Mouse (Mus musculus) heart, postnatal 14 days (tissue): Measurements from ENCODE around the gene Ercc4. TPM values are rescaled to one million over a fixed set of nuclear protein-coding genes. Genes with fewer than 3 reads are reported as not detected.

Experiments
- DNase-seq, 2 experiments: peaks; one replicate each; pipeline ENCODE4 v3.0.0; 2021 to 2022
- intact Hi-C: fragments of 180-260 bp; cut with DNase I; formaldehyde crosslinking; loops from one replicate; pipeline ENCODE4 v1.15.1; 2025
- total RNA-seq, 2 experiments: library from RNA; stranded (reverse); gene quantifications; 2 replicates each; pipeline ENCODE4 v1.2.3; 2021

Gene Ercc4
- total RNA-seq, 2 experiments from 2014 or later = 7.9 to 8.7 TPM

DNA sequence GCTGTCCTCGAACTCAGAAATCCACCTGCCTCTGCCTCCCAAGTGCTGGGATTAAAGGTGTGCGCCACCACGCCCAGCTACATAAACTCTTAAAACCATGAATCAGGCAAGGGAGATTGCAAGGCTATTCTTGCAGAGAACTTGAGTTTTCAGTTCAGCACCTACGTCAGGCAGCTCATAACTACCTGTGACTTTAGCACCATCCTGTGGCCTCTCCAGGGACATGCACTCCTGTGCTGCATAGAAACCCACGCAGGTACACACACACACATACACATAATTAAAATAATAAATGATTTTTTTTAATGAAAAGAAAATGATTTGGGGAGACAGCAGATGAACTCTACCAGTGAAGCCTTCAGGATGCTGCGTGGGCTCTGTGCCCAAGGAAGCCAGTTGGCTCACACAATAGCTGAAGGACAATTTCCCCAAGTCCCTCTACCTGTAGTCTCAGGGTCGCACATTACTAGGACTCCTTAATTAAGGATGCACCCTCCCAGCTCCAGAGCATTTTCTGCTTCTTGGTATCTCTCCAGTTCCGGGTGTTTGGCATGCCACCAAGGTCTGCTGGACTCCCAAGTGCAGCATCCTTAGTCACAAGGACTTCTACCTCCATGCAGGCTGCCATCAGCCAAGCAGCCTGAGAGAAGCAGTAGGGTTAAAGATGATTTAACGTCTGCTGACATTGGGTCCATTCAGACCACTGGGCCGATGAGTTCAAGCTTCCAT, 35.4 kb downstream of the Ercc4 start:
- intact Hi-C loops = no loop called here
- DNase-seq = no peak

DNA sequence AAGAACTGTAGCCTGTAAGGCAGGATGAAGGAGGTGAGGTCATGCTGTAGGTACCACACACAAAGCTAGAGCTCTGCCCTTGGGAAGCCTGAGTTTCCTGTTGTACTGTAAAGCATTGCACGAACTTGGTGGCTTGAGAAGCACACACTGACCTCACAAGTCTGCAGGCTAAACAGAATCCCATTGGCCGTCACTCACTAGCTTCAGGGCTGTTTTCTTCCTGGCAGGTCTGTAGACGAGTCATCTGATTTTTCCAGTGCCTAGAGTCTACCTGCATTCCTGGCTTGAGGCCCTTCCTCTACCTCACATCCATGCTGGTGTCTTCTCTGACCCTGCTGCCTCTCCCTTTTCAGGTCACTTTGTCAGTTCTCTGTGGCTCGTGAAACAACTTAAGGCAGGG, 36.7 kb downstream of the Ercc4 start:
- intact Hi-C loops = no loop called here
- DNase-seq = no peak

DNA sequence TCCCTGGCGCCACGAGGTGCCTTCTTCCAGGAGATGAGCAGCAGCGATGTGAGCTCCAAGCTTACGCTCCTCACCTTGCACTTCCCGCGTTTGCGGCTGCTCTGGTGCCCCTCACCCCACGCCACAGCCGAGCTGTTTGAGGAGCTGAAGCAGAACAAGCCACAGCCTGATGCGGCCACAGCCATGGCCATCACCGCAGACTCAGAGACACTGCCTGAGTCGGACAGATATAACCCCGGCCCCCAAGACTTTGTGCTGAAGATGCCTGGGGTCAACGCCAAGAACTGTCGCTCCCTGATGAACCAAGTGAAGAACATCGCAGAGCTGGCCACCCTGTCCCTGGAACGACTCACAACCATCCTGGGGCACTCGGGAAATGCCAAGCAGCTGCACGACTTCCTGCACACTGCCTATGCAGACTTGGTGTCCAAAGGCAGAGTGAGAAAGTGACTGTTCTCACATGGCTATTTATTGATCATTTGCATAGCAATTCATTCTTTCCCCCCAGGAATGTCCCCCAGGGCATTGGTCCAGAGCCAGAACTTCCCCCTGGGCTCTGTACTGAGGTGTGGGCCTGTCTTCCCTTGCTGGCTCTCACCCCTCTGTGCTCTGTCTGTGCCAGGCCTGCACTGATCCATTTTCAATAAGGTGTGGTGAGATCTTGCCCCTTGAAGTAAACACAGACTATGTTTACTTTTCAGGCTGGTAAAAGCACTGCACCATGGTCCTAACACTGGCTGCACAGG, 38.5 kb downstream of the Ercc4 start:
- intact Hi-C loops = no loop called here
- no peak for DNase-seq

DNA sequence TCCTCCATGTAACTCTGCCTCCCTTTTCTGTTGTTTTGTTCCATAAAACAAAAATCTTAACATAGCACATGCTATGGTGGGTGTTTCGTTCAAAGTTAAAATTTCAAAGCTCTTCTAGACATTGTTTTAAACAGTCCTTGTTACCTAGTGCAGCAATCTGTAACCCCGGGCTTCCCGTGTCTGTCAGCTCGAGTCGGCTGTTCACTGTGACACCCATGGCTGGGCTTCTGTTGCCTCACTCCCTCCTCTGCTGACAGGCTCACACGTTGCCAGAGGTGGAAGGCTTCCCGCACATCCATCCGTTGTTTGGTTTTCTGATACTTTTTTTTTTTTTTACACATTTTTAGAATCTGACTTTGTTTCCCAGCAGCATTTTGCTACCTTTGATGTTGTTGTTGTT, 40.5 kb downstream of the Ercc4 start:
- intact Hi-C loops = loop anchor here (2.0 kb wide), 1 partner anchor 27 kb away; no protein-coding TSS in a partner anchor
- no peak for DNase-seq

DNA sequence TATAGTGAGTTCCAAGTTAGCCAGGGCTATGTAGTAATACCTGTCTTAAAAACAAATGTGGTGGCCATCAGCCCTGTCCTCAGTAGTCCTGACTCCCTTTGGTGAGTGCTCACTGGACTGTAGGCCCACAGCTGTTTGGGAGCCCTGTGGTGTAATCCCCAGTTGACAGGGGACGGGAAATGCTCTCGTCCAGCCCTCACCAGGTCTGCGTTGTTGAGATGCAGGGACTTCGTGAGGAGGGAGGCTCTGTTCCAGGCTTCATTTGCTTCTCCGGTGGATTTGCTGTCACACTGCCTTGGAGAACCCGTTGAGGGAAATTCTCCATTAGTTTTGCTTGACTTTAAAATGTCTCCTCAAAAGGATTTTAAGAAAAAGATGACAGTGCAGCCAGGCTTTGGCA, 41.3 kb downstream of the Ercc4 start:
- intact Hi-C loops = loop anchor here (2.0 kb wide), 1 partner anchor 28 kb away; no protein-coding TSS in a partner anchor
- DNase-seq = no peak

DNA sequence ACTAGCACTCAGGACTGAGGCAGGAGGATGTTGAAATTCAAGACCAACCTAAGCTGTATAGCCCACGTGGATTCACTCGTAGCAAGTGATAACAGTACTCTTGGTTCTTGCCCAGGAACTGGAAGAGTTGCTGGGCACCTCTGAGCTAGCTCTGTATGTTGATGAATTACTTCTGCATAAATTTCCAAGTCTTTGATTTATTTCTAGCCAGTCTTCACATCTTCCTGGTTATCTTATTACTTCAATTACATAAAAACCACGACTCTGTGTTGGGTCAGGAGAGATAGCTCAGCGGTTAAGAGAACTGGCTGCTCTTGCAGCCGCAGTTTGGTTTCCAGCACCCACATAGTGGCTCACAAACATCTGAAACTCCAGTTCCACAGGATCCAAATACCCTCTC, 43.0 kb downstream of the Ercc4 start:
- DNase-seq = no peak
- intact Hi-C loops = no loop called here

DNA sequence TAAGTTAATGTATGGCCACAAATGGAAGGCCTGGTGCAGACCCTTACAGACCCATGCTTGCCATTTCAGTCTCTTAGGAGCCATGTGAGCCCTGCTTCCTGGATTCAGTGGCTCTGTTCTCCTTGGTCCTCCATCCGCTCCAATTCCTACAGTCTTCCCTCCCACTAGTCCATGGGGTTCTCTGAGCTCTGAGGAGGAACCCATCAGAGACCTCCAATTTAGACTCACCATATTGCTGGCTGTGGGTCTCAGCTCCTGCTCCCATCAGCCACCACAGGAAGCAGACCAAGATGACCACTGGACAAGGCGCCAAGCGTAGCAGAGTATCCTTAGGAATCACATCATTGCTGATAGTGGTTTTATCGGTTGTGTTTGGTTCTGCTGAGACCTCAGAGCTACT, 43.7 kb downstream of the Ercc4 start:
- no peak for DNase-seq
- intact Hi-C loops = no loop called here

DNA sequence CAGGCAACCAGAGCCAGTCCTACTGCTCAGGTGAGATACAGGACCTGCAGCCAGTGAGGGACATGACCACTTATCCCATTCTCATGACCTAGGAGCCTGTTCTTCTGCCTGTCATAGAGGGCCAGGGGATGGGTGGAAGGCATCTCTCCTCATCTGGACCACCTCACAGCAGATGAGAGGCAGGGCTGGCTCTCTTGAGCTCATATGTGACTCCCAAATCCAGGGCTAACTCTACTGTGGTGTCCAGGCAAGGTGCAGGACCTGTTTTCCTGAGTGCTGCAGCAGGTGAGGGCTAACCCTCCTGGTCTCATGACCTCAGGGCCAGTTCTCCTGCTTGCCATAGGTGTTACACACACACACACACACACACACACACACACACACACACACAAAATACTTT, 44.9 kb downstream of the Ercc4 start:
- intact Hi-C loops = no loop called here
- no peak for DNase-seq

DNA sequence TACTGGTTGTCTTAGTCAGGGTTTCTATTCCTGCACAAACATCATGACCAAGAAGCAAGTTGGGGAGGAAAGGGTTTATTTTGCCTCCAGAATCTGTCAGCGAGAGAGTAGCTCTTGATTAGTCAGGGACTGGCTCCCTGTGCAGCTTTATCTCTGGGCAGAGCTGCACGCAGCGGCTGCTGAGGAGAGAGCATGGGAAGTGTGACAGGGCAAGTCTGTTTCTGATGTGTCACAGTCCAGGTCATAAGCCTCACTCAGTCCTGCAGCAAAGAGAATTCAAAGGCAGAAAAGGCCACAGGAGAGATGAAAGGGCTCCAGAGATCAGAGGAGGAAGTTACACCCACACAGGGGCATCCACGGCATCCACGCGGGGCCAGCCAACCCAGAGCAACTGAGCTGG, 47.8 kb downstream of the Ercc4 start:
- peak; percentile 30 to 49 for DNase-seq
- intact Hi-C loops = no loop called here

DNA sequence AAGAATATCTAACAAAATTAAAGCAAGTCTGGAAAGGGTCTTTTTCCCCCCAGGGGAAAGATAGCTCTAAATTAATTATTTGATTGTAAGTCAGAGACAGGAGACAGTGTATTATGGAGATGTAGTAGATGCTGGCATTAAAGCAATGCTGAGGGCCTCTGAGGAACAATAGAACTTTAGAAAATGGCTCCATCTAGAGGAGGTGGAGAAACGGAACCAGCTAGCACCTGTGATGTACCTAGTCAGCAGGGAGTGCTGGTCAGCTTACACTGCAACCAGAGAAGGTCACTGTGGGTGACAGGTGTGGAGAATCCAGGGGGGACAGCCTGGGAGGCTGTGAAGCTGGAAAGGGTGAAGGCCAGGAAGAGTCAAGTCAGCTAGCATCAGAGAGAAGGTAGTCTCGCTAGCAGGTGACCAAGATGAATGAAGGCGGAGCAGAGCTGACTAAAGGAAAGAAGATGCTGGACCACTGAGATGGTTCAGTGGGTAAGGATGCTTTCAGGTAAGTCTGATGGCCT, 48.7 kb downstream of the Ercc4 start:
- DNase-seq = no peak
- intact Hi-C loops = no loop called here

DNA sequence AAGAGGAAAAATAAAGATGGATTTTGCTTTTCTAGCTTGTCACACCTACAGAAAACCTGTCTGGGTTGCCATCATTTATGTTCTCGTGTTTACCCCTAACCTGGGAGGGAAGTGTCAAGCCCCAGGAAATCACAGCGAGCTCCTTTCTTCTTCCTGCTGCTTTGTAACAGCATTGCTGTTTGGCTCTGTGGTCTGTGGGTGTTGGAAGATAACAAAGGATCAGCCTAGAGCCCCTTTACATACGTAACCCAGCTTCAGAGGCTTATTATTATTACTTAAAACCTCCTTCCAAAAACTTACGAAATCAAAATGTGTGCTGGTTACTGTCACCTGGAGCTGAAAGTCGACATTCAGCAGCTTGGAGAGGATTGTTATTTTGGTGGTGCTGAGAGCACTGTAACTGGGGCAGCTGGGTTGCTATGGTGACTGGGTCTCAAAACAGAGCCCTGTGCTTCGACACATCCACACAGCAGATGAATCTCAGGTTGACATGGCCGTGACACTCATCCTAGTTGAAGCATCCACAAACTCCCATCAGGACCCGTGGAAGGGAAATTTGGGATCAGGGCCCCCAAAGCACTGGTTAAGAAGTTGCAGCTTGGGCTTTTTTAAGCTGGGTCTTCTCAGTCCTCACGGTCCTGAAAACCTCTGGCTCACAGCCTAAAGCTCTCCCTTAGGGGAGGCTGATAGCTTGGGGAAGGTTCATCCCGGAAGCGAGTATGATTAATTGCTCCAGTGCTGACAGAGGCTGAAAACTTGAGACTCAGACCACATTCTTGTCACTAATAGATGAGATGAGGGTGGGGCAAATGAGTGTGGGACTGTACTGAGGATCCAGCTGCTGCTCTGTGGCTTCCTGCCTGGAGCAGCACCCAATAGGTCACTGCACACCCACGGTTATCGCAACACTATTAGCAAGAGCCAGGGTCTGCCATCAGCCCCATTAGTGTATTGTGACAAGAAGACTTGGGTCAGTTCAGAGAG, 49.7 kb downstream of the Ercc4 start:
- intact Hi-C loops = no loop called here
- DNase-seq = peak; percentile 52 to 74

DNA sequence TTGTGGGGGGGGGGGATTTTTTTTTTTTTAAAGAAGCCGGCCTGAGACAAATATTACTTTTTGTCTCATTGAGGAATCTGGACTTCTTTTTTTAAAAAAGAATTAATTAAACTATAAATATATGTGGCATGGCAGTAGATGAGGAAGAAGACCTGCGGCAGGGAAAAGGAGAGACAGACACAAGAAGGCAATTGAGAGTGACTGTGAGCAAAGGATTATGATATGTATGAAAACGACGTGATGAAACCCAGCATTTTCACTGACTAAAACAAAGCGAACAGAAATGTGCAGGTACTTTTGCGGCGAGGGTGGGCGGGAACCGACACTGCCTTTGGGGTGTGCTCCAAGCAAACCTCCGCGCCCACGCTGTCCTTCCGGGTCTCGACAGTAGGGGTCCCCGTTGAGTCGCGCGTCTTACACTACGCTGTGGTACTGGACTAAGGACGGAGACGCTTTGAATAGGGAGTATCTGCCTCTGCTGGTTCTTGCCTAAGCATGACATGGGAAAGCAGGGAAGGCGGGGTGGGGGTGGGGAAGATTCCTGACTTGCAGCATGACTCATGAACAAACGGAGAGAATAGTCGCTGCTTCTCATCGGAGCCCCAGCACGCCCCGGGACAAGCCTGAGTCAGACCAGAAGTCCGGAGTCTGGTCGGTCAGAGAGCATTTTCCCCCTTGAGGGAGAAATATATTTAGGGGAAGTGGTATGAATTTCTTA, 50.6 kb downstream of the Ercc4 start:
- DNase-seq = peak; percentile 93 to 97
- intact Hi-C loops = loop anchor here (1.0 to 5.0 kb wide), 5 partner anchors 27 to 250 kb away; no protein-coding TSS in a partner anchor

DNA sequence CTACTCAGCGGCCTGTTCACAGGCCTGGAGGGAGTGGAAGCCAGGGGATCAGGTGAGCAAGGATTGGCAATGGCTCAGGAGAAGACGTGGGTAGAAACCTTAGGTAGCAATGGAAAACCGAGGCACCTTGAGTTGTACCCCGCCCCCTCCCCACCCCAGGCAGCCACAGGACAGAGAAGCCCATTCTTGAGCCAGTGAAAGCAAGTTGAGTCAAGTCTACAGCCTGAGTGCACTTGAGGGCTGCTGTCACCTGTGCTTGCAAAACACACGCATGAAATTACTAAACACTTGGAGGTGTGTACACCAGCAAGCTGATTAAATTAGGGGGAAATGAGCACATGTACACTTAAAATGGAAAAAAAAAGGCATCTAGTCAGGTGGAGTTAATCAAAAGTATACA, 52.0 kb downstream of the Ercc4 start:
- intact Hi-C loops = loop anchor here (2.0 to 5.0 kb wide), 3 partner anchors 25 to 197 kb away; no protein-coding TSS in a partner anchor
- DNase-seq = no peak

DNA sequence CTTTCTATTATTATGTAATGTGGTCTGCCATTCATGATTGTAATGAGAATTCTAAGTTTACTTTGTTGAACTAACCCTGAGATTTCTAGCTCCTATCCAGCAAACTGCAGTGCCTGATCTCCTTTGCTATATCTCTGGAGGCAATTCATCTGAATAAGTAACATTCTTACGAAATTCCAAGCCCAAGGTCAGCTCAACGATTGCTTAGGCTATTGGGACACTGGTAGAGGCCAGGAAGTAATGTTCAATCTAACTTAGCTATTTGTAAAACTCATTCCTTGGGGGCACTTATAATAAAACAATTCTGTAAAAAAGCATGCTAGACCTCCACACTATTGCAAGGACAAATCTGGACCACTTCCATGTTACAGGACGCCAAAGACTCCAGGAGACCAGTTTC, 58.2 kb downstream of the Ercc4 start:
- intact Hi-C loops = no loop called here

DNA sequence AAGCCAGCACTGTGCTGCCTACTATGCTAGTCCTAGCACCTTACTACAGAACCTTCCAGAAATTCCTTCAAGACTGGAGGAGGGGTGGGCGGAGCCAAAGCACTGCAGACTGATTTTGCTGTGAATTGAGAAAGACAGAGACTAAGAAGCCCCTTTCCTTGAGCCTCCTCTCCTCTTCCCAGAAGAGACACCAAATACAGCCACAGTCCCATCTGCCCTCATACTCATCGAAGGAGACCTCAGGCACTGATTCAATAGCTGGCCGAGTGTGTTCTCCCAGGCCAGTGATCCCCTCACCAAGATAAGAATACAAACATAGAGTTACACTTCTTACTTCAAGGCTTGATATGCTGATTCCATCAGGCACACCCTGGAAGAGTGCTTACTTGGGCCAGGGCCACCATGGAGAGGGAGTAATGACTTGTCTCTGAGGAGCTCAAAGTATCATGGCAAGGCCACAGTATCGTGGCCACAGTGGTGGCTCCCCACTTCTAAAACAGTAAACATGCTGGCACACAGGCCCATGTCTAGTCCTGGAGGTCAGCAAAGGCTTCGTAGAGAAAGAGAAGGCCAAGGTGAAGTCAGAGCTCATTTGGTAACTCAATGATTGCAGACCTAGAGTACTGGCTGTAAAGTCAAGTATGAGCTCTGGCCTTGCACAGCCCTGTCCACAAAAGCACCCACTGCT, 63.7 kb downstream of the Ercc4 start:
- intact Hi-C loops = no loop called here

More for the DNA sequence above, 58.2 kb downstream of the Ercc4 start:
- DNase-seq = no peak

DNA sequence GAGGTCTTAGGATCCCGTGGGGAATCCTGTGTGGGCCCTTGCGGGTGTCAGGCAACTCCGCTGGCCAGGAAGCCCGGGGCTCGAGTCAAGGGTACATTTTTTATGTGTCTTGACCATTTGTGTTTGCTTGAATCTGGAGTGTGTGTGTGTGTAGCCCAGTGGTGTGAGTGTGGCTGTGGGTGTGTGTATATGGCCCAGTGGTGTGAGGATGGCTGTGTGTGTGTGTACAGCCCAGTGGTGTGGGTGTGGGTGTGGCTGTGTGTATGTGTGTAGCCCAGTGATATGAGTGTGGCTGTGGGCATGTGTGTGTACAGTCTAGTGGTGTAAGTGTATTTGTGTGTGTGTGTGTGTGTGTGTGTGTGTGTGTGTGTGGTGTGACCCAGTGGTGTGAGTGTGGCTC, 73.0 kb downstream of the Ercc4 start:
- intact Hi-C loops = no loop called here
- DNase-seq = no peak

More for the DNA sequence above, 63.7 kb downstream of the Ercc4 start:
- no peak for DNase-seq

DNA sequence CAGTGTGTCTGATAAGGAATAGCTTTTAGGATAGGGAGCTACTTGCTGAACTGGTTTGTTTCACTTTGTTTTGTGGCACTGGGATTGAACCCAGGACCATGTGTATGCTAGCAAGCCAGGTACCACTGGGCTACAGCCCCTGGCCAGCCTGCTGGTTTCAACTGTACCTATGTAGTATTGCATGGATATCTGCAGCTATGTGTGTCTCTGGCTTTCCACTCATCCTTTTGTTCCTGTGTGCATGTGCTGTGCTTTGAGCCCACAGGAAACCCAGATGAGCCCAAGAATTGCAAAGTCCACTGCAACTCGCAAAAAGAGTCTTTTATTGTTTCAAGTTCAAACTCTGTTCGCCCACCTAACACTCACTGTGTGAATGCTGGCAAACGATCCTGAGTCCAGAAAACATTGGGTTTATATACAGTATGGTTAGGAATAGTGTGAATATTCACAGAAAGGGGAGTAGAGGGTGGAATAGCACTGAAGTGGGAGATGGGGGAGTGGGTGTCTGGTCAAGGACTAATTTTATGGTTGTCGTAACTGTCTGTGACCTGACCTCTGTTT, 73.8 kb downstream of the Ercc4 start:
- no peak for DNase-seq
- intact Hi-C loops = no loop called here

DNA sequence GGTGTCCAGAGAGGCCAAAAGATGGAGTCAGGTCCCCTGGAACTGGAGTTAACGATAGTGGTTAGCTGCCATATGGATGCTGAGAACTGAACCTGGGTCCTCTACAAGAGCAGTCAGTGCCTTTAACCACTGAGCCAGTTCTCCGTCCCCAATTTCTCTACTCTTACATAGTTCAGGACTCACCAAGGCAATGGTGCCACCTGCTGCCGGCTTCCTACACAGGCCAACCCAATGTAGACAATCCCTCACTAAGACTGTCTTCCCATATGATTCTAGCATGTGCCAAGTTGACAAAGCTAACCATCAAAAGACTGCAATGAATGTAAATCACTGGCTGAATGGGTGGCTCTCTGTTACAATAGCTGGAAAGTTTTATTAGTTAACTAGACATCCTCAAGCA, 74.9 kb downstream of the Ercc4 start:
- intact Hi-C loops = no loop called here
- no peak for DNase-seq
